Mouse (Mus musculus) testis, adult 2 months (tissue): ENCODE data around the gene Pdcl2. TPM values are rescaled to one million over a fixed set of nuclear protein-coding genes. Genes with fewer than 3 reads are reported as not detected.

Experiments used
- H3K27ac ChIP-seq: fragments of 200-500 bp; 2 replicates; pipeline ENCODE4 v1.5.1; 2012; ENCODE audit warnings: low read depth, low read length; ENCODE audit not compliant: control insufficient read depth, insufficient read depth
- H3K27me3 ChIP-seq: fragments of 200-500 bp; 2 replicates; pipeline ENCODE4 v1.6.1; 2012; ENCODE audit warnings: mild to moderate bottlenecking, low read length, moderate library complexity; ENCODE audit not compliant: control insufficient read depth, insufficient read depth
- H3K36me3 ChIP-seq: fragments of 200-500 bp; 2 replicates; pipeline ENCODE4 v1.6.1; 2012; ENCODE audit warnings: mild to moderate bottlenecking, low read length; ENCODE audit not compliant: control insufficient read depth, insufficient read depth
- H3K4me1 ChIP-seq: fragments of 200-500 bp; 2 replicates; pipeline ENCODE4 v1.6.1; 2012; ENCODE audit warnings: low read length; ENCODE audit not compliant: control insufficient read depth, insufficient read depth
- H3K4me3 ChIP-seq: fragments of 200-500 bp; 2 replicates; pipeline ENCODE4 v1.5.1; 2012; ENCODE audit warnings: low read depth, mild to moderate bottlenecking, low read length, moderate library complexity, mixed read lengths; ENCODE audit not compliant: control insufficient read depth
- CTCF ChIP-seq: fragments of 200-500 bp; IDR thresholded peaks from 2 replicates; pipeline ENCODE4 v1.5.1; 2012; ENCODE audit warnings: low read depth, mild to moderate bottlenecking, inconsistent platforms, low read length, moderate library complexity; ENCODE audit not compliant: control insufficient read depth, insufficient read depth, insufficient replicate concordance
- POLR2A ChIP-seq: fragments of 200-500 bp; IDR thresholded peaks from 2 replicates; pipeline ENCODE4 v1.6.1; 2012; ENCODE audit warnings: low read depth, mild to moderate bottlenecking, inconsistent platforms, low read length, moderate library complexity; ENCODE audit not compliant: control insufficient read depth
- polyA plus RNA-seq: library from polyadenylated mRNA; depleted of rRNA; stranded (reverse); fragments of >200 nt; gene quantifications from 2 replicates; pipeline ENCODE4 v1.2.3, GENCODE M21; 2012; rRNA removed

Gene Pdcl2
- polyA plus RNA-seq, 1 experiment: 115 TPM

- TF ChIP-seq CTCF (no peak), POLR2A (no peak)
- H3K27ac ChIP-seq: no peak overlapping the region
Measured at GRCm38 (mm10) chr5:76274977-76275376, 56.0 kb downstream of the Pdcl2 start.

More at GRCm38 (mm10) chr5:76274977-76275376, 56.0 kb downstream of the Pdcl2 start:
- Histone ChIP-seq H3K4me3 (no peak overlapping the region), H3K27me3 (no peaks in the 10 kb centered on the region), H3K36me3 (0 out of 2 replicates have a peak, but pooled peaks cover 1% of the 10 kb centered on the region), H3K4me1 (no peaks in the 10 kb centered on the region)

Other genes with a start within 250 kb of the Pdcl2 start
- 7.8 and 11.7 TPM in 2 replicates for gene Srd5a3, start 190.9 kb downstream of the Pdcl2 start, polyA plus RNA-seq
- 25.8 and 28.9 TPM in 2 replicates for gene Tmem165, start 147.3 kb downstream of the Pdcl2 start, polyA plus RNA-seq
- gene Clock, start 26.4 kb downstream of the Pdcl2 start, polyA plus RNA-seq: 7.1 and 8.6 TPM in 2 replicates
- gene Nmu, start 32.6 kb upstream of the Pdcl2 start, polyA plus RNA-seq: not detected in 2 replicates
- gene Gm7271, start 152.9 kb upstream of the Pdcl2 start, polyA plus RNA-seq: not detected in 2 replicates
- 14.9 and 20.3 TPM in 2 replicates for gene Exoc1, start 198.2 kb upstream of the Pdcl2 start, polyA plus RNA-seq